Mouse (Mus musculus): Measurements from ENCODE around the gene Mplkip. TPM values are rescaled to one million over a fixed set of nuclear protein-coding genes. Genes with fewer than 3 reads are reported as not detected.

The Mplkip gene
- total and polyA plus RNA-seq, 3 experiments = 2.6 to 6.0 (median 5.6) TPM

- Histone ChIP-seq H3K9ac (ENCODE audit: low read depth, low read length) (no peak overlapping the region; the same call in 1 of the 2 replicates), H3K27me3 (ENCODE audit: control insufficient read depth, insufficient read depth, low read length) (no peaks in the 10 kb centered on the region), H3K4me3 (peak overlapping the region; percentile 79), H3K79me2 (replicated peaks; ENCODE audit: control insufficient read depth, insufficient read depth, low read length) (peaks cover 2% of the 10 kb centered on the region; the same call in 1 of the 2 replicates), H3K27ac (peak overlapping the region; percentile 88; the same call in 1 of the 2 replicates), H3K4me1 (ENCODE audit: control insufficient read depth, insufficient read depth, low read length) (no peaks in the 10 kb centered on the region), H3K36me3 (ENCODE audit: control insufficient read depth, insufficient read depth, low read length) (peaks cover 2% of the 10 kb centered on the region; the same call in 1 of the 2 replicates)
- no peak for TF ChIP-seq EP300 (IDR thresholded peaks at IDR 0.05; ENCODE audit: insufficient read depth, low read depth, low read length)
- TF ChIP-seq CTCF (IDR thresholded peaks at IDR 0.05) = no peak
- TF ChIP-seq POLR2A (IDR thresholded peaks at IDR 0.05; ENCODE audit: insufficient read depth, low read depth, low read length) = no peak
- intact Hi-C loops (cut with DNase I) = no loop called here
- DNase-seq = no peak
- 69% methylated on average over 5 of the region's 5 CpGs for WGBS
Measured at GRCm38 (mm10) chr13:17693816-17694215, 1.2 kb upstream of the Mplkip start.

- Histone ChIP-seq H3K9ac (ENCODE audit: low read depth, low read length) (peak overlapping the region; percentile 92), H3K27me3 (ENCODE audit: control insufficient read depth, insufficient read depth, low read length) (no peaks in the 10 kb centered on the region), H3K36me3 (ENCODE audit: control insufficient read depth, insufficient read depth, low read length) (peaks cover 2% of the 10 kb centered on the region; the same call in 1 of the 2 replicates), H3K4me3 (peak overlapping the region; percentile 79), H3K27ac (peak overlapping the region; percentile 88), H3K4me1 (ENCODE audit: control insufficient read depth, insufficient read depth, low read length) (no peaks in the 10 kb centered on the region), H3K79me2 (replicated peaks; ENCODE audit: control insufficient read depth, insufficient read depth, low read length) (peaks cover 2% of the 10 kb centered on the region; the same call in 1 of the 2 replicates)
- 2% methylated on average over 23 of the region's 25 CpGs for WGBS
- intact Hi-C loops (cut with DNase I) = no loop called here
- no peak for DNase-seq
- no peak for TF ChIP-seq EP300 (IDR thresholded peaks at IDR 0.05; ENCODE audit: insufficient read depth, low read depth, low read length)
- TF ChIP-seq POLR2A (IDR thresholded peaks at IDR 0.05; ENCODE audit: insufficient read depth, low read depth, low read length) = no peak
- TF ChIP-seq CTCF (IDR thresholded peaks at IDR 0.05) = no peak
Measured at GRCm38 (mm10) chr13:17694414-17694813, 578 bp upstream of the Mplkip start.

DNA sequence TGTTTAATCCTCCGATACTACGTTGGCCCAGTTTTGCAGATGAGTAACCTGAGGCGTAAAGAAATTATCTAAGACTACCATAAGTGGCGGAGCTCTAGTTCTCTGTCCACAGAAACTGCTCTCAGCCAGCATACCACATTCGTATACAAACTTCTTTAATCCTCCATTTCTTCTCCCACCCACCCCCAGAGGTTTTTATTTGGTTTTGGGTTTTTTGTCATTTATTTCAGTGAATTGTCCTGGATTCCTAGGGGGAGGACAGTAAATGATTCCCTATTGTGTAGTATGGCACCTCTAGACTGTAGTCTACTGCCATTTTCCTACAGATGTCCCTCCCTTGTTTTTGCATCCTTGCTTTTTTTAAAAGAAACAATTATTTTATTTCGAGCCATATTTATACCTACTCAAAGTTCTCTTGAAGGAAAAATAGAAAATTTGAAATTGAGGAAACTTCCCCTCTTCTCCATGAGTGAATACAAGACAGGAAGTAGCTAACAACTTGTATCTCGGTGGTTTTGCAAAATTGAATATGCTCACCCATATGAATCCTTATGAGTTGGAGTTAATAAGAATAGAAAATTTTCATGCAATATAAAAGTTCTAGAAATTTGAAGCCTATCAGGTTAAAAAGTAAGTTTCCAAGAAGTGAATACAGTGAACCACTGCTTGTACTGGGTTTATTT lies 1.0 kb downstream of the Mplkip start:
- no peaks in the 10 kb centered on the region for H3K4me1 ChIP-seq (ENCODE audit: control insufficient read depth, insufficient read depth, low read length)
- TF ChIP-seq CTCF (IDR thresholded peaks at IDR 0.05) = no peak
- no peak for TF ChIP-seq POLR2A (IDR thresholded peaks at IDR 0.05; ENCODE audit: insufficient read depth, low read depth, low read length)
- no peak for TF ChIP-seq EP300 (IDR thresholded peaks at IDR 0.05; ENCODE audit: insufficient read depth, low read depth, low read length)
- peaks cover 2% of the 10 kb centered on the region; the same call in 1 of the 2 replicates for H3K36me3 ChIP-seq (ENCODE audit: control insufficient read depth, insufficient read depth, low read length)
- DNase-seq = no peak
- no peaks in the 10 kb centered on the region for H3K27me3 ChIP-seq (ENCODE audit: control insufficient read depth, insufficient read depth, low read length)
- H3K9ac ChIP-seq (ENCODE audit: low read depth, low read length) = peak overlapping the region; percentile 99
- peak overlapping the region; percentile 95 for H3K27ac ChIP-seq
- H3K4me3 ChIP-seq = peak overlapping the region; percentile 80
- intact Hi-C loops (cut with DNase I) = loop anchor here (1.0 kb wide), 2 partner anchors 109 to 248 kb away; partner anchors contain the start of genes Cdk13 and Rala
- H3K79me2 ChIP-seq (replicated peaks; ENCODE audit: control insufficient read depth, insufficient read depth, low read length) = peaks cover 2% of the 10 kb centered on the region; the same call in 1 of the 2 replicates
- WGBS = 3% methylated on average over 7 of the region's 7 CpGs

DNA sequence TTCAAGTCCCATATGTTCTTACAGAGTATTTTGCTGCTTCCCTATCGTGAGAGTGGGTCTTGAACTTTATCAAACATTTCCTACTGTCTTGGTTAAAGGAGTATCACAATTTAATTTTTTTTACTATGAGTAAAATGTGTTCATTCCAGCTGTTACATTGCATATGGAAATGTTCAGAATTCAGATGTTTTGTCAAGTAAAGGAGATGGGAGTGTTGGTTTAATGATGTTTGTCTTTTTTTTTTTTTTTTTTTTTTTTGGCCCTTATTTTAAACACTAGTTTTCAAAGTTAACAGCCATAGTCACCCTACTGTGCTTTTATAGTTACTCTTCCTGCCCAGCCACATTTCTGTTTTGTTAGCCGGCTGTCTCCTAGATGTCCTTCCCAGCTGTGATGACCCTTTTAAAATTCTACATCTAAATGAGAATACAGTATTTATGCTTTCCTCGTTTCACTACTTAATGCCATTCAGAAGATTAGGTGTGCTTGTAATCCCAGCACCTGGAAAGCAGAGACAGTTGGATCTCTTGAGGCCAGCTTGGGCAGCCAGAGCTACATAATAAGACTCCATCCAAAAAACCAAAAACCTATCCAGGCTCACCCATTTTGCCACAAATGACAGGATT lies 5.2 kb downstream of the Mplkip start:
- WGBS = 76% methylated on average over 3 of the region's 3 CpGs
- H3K36me3 ChIP-seq (ENCODE audit: control insufficient read depth, insufficient read depth, low read length) = no peaks in the 10 kb centered on the region; the same call in 1 of the 2 replicates
- H3K4me3 ChIP-seq = no peak overlapping the region
- no peak for TF ChIP-seq CTCF (IDR thresholded peaks at IDR 0.05)
- no peak for TF ChIP-seq POLR2A (IDR thresholded peaks at IDR 0.05; ENCODE audit: insufficient read depth, low read depth, low read length)
- no peak for TF ChIP-seq EP300 (IDR thresholded peaks at IDR 0.05; ENCODE audit: insufficient read depth, low read depth, low read length)
- H3K27me3 ChIP-seq (ENCODE audit: control insufficient read depth, insufficient read depth, low read length) = no peaks in the 10 kb centered on the region
- peaks cover 2% of the 10 kb centered on the region; the same call in 1 of the 2 replicates for H3K79me2 ChIP-seq (replicated peaks; ENCODE audit: control insufficient read depth, insufficient read depth, low read length)
- intact Hi-C loops (cut with DNase I) = no loop called here
- H3K4me1 ChIP-seq (ENCODE audit: control insufficient read depth, insufficient read depth, low read length) = no peaks in the 10 kb centered on the region
- no peak for DNase-seq
- no peak overlapping the region for H3K9ac ChIP-seq (ENCODE audit: low read depth, low read length)
- H3K27ac ChIP-seq = no peak overlapping the region

GRCm38 (mm10) chr13:17701322-17701721 lies 6.3 kb downstream of the Mplkip start:
- Histone ChIP-seq H3K4me1 (ENCODE audit: control insufficient read depth, insufficient read depth, low read length) (no peaks in the 10 kb centered on the region), H3K4me3 (no peak overlapping the region)
- DNase-seq = no peak

GRCm38 (mm10) chr13:17702311-17702710 lies 7.3 kb downstream of the Mplkip start:
- no peak for DNase-seq
- Histone ChIP-seq H3K9ac (ENCODE audit: low read depth, low read length) (no peak overlapping the region), H3K4me1 (ENCODE audit: control insufficient read depth, insufficient read depth, low read length) (no peaks in the 10 kb centered on the region), H3K27me3 (ENCODE audit: control insufficient read depth, insufficient read depth, low read length) (no peaks in the 10 kb centered on the region), H3K79me2 (replicated peaks; ENCODE audit: control insufficient read depth, insufficient read depth, low read length) (no peaks in the 10 kb centered on the region; the same call in 1 of the 2 replicates), H3K4me3 (no peak overlapping the region), H3K27ac (no peak overlapping the region), H3K36me3 (ENCODE audit: control insufficient read depth, insufficient read depth, low read length) (no peaks in the 10 kb centered on the region)
- intact Hi-C loops (cut with DNase I) = no loop called here
- TF ChIP-seq EP300 (IDR thresholded peaks at IDR 0.05; ENCODE audit: insufficient read depth, low read depth, low read length) (no peak), CTCF (IDR thresholded peaks at IDR 0.05) (no peak), POLR2A (IDR thresholded peaks at IDR 0.05; ENCODE audit: insufficient read depth, low read depth, low read length) (no peak)

More at GRCm38 (mm10) chr13:17701322-17701721, 6.3 kb downstream of the Mplkip start:
- no peak for TF ChIP-seq CTCF (IDR thresholded peaks at IDR 0.05)
- no peak for TF ChIP-seq POLR2A (IDR thresholded peaks at IDR 0.05; ENCODE audit: insufficient read depth, low read depth, low read length)
- no peak for TF ChIP-seq EP300 (IDR thresholded peaks at IDR 0.05; ENCODE audit: insufficient read depth, low read depth, low read length)
- Histone ChIP-seq H3K27ac (no peak overlapping the region), H3K36me3 (ENCODE audit: control insufficient read depth, insufficient read depth, low read length) (no peaks in the 10 kb centered on the region), H3K27me3 (ENCODE audit: control insufficient read depth, insufficient read depth, low read length) (no peaks in the 10 kb centered on the region), H3K79me2 (replicated peaks; ENCODE audit: control insufficient read depth, insufficient read depth, low read length) (no peaks in the 10 kb centered on the region; the same call in 1 of the 2 replicates), H3K9ac (ENCODE audit: low read depth, low read length) (no peak overlapping the region)
- intact Hi-C loops (cut with DNase I) = no loop called here
